Mouse (Mus musculus) heart, adult 2 months (tissue): ENCODE results near the gene Trpc4ap. TPM values are rescaled to one million over a fixed set of nuclear protein-coding genes. Genes with fewer than 3 reads are reported as not detected.
A peak's percentile ranks its signal among the peaks of the same experiment; 100 is the strongest.

Experiments
- DNase-seq, 2 experiments: peaks; one replicate each; pipeline ENCODE4 v3.0.0; 2021
- H3K27ac ChIP-seq: fragments of 200-600 bp; 2 replicates; pipeline ENCODE4 v1.8.1; 2022
- H3K27me3 ChIP-seq: fragments of 200-500 bp; 2 replicates; pipeline ENCODE4 v1.6.1; 2012; ENCODE audit warnings: mild to moderate bottlenecking, low read length, inconsistent platforms, mixed read lengths; ENCODE audit not compliant: control insufficient read depth, insufficient read depth
- H3K36me3 ChIP-seq: fragments of 200-500 bp; 2 replicates; pipeline ENCODE4 v1.6.1; 2012; ENCODE audit warnings: low read length, inconsistent platforms; ENCODE audit not compliant: control insufficient read depth, insufficient read depth
- H3K4me1 ChIP-seq: fragments of 200-500 bp; 2 replicates; pipeline ENCODE4 v1.6.1; 2011; ENCODE audit warnings: low read length; ENCODE audit not compliant: control insufficient read depth, insufficient read depth
- H3K4me3 ChIP-seq: fragments of 200-600 bp; 2 replicates; pipeline ENCODE4 v1.8.1; 2022
- H3K79me2 ChIP-seq: fragments of 200-500 bp; replicated peaks from 2 replicates; pipeline ENCODE4 v1.6.1; 2012; ENCODE audit warnings: mild to moderate bottlenecking, inconsistent platforms, low read length, moderate library complexity, mixed read lengths; ENCODE audit not compliant: control insufficient read depth, insufficient read depth
- H3K9ac ChIP-seq: fragments of 200-500 bp; 2 replicates; pipeline ENCODE4 v1.6.1; 2012; ENCODE audit warnings: low read depth, mild to moderate bottlenecking, control low read depth, inconsistent platforms, low read length, mixed read lengths
- CTCF ChIP-seq: fragments of 200-600 bp; IDR thresholded peaks from 2 replicates; pipeline ENCODE4 v1.8.1; 2022; ENCODE audit warnings: antibody characterized with exemption, mild to moderate bottlenecking, moderate library complexity
- EP300 ChIP-seq: fragments of 200-500 bp; IDR thresholded peaks from 2 replicates; pipeline ENCODE4 v1.6.1; 2011; ENCODE audit warnings: low read depth, low read length, control low read depth; ENCODE audit not compliant: insufficient read depth
- POLR2A ChIP-seq: fragments of 200-500 bp; IDR thresholded peaks from 2 replicates; pipeline ENCODE4 v1.6.1; 2011; ENCODE audit warnings: mild to moderate bottlenecking, low read depth, low read length, control low read depth; ENCODE audit not compliant: insufficient read depth
- WGBS: fragments of 180-500 bp; shearing (Covaris S2); methylation state at CpG from one replicate; pipeline ENCODE4 v1.1.7; 2018; 5-methylcytosine and 5-hydroxymethylcytosine counted together
- intact Hi-C: fragments of 180-260 bp; cut with DNase I; formaldehyde crosslinking; loops from one replicate; pipeline ENCODE4 v1.15.1; 2025
- polyA plus RNA-seq: library from polyadenylated mRNA; depleted of rRNA; stranded (reverse); fragments of >200 nt; gene quantifications from 2 replicates; pipeline ENCODE4 v1.2.3, GENCODE M21; 2012
- total RNA-seq, 2 experiments: library from RNA; stranded (reverse); gene quantifications; 2 replicates each; pipeline ENCODE4 v1.2.3; 2021

Gene Trpc4ap
- total and polyA plus RNA-seq, 3 experiments, result 77.0 to 95.6 (median 84.9) TPM

DNA sequence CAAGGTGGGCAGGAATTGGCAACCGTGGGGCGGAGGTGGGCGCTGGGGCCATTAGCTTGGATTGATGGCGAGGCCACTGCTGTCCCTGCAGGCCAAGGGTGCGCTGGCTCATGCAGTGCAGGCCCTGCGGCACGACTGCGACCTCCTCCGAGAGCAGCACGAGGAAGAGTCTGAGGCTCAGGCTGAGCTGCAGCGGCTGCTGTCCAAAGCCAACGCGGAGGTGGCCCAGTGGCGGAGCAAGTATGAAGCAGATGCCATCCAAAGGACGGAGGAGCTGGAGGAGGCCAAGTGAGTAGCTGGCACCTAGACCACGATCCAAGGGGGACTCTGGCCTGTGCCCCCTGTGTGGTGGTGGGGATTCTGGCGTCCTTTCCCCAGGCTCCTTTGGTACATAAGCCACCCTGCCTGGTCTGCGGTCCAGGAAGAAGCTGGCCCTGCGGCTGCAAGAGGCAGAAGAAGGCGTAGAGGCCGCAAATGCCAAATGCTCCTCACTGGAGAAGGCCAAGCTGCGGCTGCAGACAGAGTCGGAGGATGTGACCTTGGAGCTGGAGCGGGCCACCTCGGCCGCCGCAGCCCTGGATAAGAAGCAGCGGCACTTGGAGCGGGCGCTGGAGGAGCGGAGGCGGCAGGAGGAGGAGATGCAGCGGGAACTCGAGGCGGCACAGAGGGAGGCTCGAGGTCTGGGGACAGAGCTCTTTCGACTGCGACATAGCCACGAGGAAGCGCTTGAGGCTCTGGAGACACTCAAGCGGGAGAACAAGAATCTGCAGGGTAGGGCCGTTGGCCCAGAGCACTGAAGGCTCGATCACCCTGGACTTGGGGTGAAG lies 61.4 kb downstream of the Trpc4ap start:
- Histone ChIP-seq H3K27me3 (no peaks in the 10 kb centered on the region), H3K36me3 (peaks cover 2% of the 10 kb centered on the region; the same call in 1 of the 2 replicates), H3K9ac (no peak overlapping the region)

DNA sequence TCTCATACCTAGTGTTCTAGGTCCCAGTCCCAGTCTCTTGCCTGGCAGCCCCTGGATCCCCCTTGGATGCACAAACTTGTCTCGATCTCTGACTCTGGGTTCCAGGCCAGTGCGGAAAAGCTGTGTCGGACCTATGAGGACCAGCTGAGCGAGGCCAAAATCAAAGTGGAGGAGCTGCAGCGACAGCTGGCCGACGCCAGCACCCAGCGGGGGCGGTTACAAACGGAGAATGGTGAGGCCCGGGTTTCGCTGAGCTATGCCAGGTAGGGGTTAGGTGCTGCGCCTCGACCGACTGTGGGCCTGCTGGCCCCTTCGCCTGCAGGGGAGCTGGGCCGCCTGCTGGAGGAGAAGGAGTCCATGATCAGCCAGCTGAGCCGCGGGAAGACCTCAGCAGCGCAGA lies 62.0 kb downstream of the Trpc4ap start:
- Histone ChIP-seq H3K9ac (no peak overlapping the region), H3K79me2 (no peaks in the 10 kb centered on the region), H3K4me1 (no peaks in the 10 kb centered on the region; the same call in 1 of the 2 replicates), H3K36me3 (peaks cover 2% of the 10 kb centered on the region; the same call in 1 of the 2 replicates), H3K4me3 (no peak overlapping the region), H3K27ac (no peak overlapping the region), H3K27me3 (no peaks in the 10 kb centered on the region)
- TF ChIP-seq CTCF, result no peak
- TF ChIP-seq POLR2A, result no peak
- no peak for TF ChIP-seq EP300
- no peak for DNase-seq
- intact Hi-C loops, result no loop called here
- WGBS, result 79% methylated on average over 20 of the region's 20 CpGs

More for the DNA sequence above, 61.4 kb downstream of the Trpc4ap start:
- no peak for TF ChIP-seq CTCF
- no peak for TF ChIP-seq EP300
- no peak for TF ChIP-seq POLR2A
- DNase-seq, result no peak
- Histone ChIP-seq H3K4me1 (no peaks in the 10 kb centered on the region; the same call in 1 of the 2 replicates), H3K4me3 (no peak overlapping the region), H3K27ac (no peak overlapping the region), H3K79me2 (no peaks in the 10 kb centered on the region)
- intact Hi-C loops, result no loop called here
- 54% methylated on average over 43 of the region's 43 CpGs for WGBS

DNA sequence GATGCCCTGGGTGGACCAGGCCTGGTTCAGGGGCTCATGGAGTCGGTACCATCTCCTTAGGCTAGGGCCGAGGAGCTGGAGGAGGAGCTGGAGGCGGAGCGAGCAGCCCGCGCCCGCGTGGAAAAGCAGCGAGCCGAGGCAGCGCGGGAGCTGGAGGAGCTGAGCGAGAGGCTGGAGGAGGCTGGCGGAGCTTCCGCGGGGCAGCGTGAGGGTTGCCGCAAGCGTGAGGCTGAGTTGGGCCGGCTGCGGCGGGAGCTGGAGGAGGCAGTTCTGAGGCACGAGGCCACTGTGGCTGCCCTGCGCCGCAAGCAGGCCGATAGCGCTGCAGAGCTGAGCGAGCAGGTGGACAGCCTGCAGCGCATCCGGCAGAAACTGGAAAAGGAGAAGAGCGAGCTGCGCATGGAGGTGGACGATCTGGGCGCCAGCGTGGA lies 62.9 kb downstream of the Trpc4ap start:
- no peak overlapping the region for H3K27ac ChIP-seq
- no peak for TF ChIP-seq CTCF
- TF ChIP-seq EP300, result no peak
- TF ChIP-seq POLR2A, result no peak
- peak overlapping the region; percentile 3; the same call in 1 of the 2 replicates for H3K9ac ChIP-seq
- H3K36me3 ChIP-seq, result no peaks in the 10 kb centered on the region
- no peaks in the 10 kb centered on the region; the same call in 1 of the 2 replicates for H3K4me1 ChIP-seq
- no peaks in the 10 kb centered on the region for H3K27me3 ChIP-seq
- 23% methylated on average over 35 of the region's 35 CpGs for WGBS
- peak in 1 of 2 experiments; percentile 38 for DNase-seq
- intact Hi-C loops, result no loop called here
- no peak overlapping the region for H3K4me3 ChIP-seq
- no peaks in the 10 kb centered on the region for H3K79me2 ChIP-seq

DNA sequence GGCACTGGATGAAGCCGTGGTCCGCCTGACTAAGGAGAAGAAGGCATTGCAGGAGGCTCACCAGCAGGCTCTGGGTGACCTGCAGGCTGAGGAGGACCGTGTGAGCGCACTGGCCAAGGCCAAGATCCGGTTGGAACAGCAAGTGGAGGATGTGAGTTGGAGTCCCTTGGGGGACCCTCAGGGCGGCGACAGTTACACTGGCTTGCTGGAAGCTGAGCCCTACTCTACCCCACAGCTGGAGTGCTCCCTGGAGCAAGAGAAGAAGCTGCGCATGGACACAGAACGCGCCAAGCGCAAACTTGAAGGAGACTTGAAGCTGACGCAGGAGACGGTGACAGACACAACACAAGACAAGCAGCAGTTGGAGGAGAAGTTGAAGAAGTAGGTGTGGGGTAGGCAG lies 63.7 kb downstream of the Trpc4ap start:
- DNase-seq, result peak in 1 of 2 experiments; percentile 35
- H3K9ac ChIP-seq, result no peak overlapping the region
- TF ChIP-seq CTCF (no peak), EP300 (no peak), POLR2A (no peak)
- H3K79me2 ChIP-seq, result no peaks in the 10 kb centered on the region
- H3K36me3 ChIP-seq, result no peaks in the 10 kb centered on the region
- H3K4me3 ChIP-seq, result no peak overlapping the region
- 72% methylated on average over 13 of the region's 13 CpGs for WGBS
- no peak overlapping the region for H3K27ac ChIP-seq
- H3K27me3 ChIP-seq, result no peaks in the 10 kb centered on the region
- H3K4me1 ChIP-seq, result no peaks in the 10 kb centered on the region; the same call in 1 of the 2 replicates
- intact Hi-C loops, result no loop called here

DNA sequence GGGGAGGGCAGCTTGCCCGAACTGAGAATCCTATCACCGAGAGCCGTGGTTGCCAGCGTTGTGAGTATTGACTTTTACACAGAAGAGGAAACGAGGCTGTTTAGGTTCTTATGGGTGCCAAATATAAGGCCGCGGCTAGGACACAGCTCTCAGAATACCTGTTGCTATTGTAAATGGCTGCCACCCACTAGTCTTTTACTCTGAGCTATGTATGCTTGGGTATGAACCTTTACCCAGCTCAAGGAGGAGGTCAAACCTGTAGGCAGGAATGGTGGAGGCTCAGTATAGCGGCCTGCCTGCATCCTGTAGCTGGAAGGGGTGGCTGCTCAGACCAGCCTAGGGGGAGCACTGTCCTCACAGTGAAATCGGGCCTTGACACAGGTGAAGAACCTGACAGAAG lies 64.1 kb downstream of the Trpc4ap start:
- TF ChIP-seq CTCF, result no peak
- no peak for TF ChIP-seq EP300
- no peak for TF ChIP-seq POLR2A
- WGBS, result 86% methylated on average over 9 of the region's 9 CpGs
- H3K4me3 ChIP-seq, result no peak overlapping the region
- no peak for DNase-seq
- H3K79me2 ChIP-seq, result no peaks in the 10 kb centered on the region
- intact Hi-C loops, result no loop called here
- no peak overlapping the region for H3K9ac ChIP-seq
- no peaks in the 10 kb centered on the region for H3K27me3 ChIP-seq
- no peak overlapping the region for H3K27ac ChIP-seq
- H3K36me3 ChIP-seq, result no peaks in the 10 kb centered on the region
- H3K4me1 ChIP-seq, result no peaks in the 10 kb centered on the region; the same call in 1 of the 2 replicates
